Mouse (Mus musculus) erythroid progenitor cell, adult 5-6 weeks (primary cell): ENCODE data around the gene Myrf. TPM values are rescaled to one million over a fixed set of nuclear protein-coding genes. Genes with fewer than 3 reads are reported as not detected.

ENCODE experiments used
- ATAC-seq: replicated peaks from 2 replicates; pipeline ENCODE4 v1.8.0; 2016; ENCODE audit warnings: moderate number of reproducible peaks, mild to moderate bottlenecking, moderate TSS enrichment, inconsistent platforms; ENCODE audit not compliant: poor library complexity, low FRiP score, severe bottlenecking
- total RNA-seq, 2 experiments: library from RNA; stranded (forward) in 1 of 2; stranded (reverse) in 1 of 2; fragments of 150-400 nt in 1 of 2; fragments of 186-747, 209-891 nt in 1 of 2; gene quantifications; 2 replicates each; pipeline versions ENCODE4 v1.2.3 to v1.2.4; 2015 to 2017; ENCODE audit warnings: low replicate concordance in 2 of 2

The Myrf gene
- total RNA-seq, 2 experiments from 2014 or later: not detected

DNA sequence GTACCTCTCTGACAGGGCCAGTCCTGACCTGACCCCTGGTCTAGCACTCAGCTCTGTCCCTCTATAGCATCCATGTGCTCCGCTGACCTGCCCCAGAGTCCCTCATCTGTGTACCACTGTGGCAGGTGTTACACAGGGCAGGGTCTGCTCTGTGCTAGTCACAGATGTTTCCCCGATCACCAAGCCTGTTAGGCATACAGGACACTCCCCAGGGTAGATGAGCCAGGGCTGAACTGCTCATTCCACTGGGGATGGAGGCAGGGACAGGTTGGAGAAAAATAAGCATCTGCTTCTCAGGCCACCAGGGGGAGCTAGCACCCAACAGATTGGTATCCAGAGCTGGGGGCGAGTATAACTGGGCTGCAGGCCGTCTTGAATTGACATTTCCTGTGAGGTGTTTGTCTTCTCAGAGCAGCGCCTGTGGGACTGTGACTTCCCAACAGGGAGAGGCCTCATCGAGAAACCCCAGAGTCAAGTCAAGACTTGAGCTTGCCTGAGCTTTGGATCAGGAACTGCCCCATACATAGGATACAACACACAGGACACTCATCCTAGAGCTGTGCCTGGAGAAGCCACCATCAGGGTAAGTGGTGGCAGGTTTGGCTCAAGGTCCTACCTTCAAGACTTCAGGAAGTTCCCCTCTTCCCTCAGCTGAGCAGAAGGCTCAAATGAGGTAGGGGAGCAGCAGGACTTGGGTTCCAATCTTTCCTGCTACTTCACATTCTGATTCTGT, 17.9 kb upstream of the Myrf start:
- peak; percentile 57; the same call in 1 of the 2 replicates for ATAC-seq

DNA sequence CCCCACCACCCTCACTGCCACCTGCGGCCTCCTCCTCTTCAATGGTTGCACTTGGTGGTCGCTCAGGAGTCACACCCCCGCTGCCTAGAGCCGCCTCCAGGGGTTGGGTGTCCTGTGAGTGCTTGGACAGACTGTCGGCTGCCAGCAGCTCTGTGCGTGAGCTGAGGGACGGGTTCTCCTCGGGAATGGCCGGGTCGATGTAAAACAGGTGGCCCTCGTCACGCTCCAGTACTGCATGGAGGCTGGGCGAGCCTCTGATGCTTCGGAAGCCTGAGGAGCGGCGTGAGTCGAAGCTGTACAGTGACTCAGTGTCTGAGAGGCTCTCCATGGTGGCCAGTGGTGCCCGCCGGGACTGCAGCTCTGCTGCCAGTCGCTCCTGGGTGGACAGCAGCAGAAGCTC, 7.6 kb upstream of the Myrf start:
- ATAC-seq: no peak

GRCm38 (mm10) chr19:10247165-10247564, 6.6 kb upstream of the Myrf start:
- no peak for ATAC-seq

DNA sequence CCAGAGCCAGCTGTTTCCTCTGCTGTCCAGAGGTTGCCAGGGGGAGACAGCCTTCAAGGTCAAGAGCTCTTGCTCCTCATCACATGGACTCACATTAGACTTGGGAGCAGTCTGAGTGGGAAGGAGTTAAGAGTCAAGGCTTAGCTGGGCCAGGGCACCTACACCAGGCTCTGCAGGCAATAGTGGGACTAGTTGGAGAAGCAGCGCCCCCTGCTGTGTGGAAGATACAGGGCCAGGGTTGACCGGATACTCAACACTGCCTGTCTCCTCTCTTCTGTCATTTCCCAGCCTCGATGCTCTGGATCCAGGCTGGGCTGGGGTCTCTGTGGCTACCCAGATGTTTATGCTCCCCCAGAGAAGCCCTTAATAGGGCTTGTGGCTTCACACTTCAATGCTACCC, 3.6 kb upstream of the Myrf start:
- ATAC-seq: no peak

GRCm38 (mm10) chr19:10242916-10243315, 2.4 kb upstream of the Myrf start:
- ATAC-seq: no peak

GRCm38 (mm10) chr19:10239975-10240653, 434 bp downstream of the Myrf start:
- ATAC-seq: no peak

- no peak for ATAC-seq
Observed at GRCm38 (mm10) chr19:10239419-10239818, 1.1 kb downstream of the Myrf start.

- no peak for ATAC-seq
Observed at GRCm38 (mm10) chr19:10238477-10238876, 2.1 kb downstream of the Myrf start.

DNA sequence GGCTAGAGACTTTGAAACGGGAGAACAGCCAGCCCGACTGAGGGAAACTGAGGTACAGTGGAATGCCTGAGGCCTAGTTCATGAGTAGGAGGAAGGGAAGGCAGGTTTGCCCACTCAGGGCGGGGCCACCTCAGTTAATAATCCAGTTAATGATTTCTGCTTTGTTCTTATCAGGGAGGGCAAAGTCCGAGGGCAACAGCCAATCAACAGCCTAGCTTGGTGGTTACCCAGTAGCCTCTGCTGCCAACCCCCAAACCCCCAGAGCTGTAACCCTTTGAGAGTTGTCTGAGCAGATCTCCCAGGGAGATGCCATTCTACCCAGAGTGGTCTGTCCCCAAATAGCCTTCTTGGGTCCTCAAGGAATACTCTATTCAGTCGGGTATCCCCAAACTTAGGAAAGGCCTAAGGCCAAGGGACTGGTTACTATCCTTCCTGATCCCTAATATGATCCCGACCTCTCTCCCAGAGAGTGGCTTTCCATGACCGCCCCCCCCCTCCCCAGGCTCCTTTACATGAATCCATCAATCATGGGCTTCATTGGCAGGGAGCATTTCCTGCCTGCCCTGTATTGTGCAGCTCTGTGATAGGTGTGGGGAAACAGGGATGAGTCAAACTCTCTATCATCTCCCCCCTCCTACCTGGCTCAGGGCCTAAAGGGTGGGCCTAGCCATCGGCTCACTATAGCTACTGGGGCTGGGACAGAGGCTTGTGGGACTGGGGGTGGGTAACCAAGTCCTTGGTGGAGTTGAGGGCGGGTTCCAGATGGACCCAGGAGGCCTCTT, 4.6 kb downstream of the Myrf start:
- ATAC-seq: no peak

DNA sequence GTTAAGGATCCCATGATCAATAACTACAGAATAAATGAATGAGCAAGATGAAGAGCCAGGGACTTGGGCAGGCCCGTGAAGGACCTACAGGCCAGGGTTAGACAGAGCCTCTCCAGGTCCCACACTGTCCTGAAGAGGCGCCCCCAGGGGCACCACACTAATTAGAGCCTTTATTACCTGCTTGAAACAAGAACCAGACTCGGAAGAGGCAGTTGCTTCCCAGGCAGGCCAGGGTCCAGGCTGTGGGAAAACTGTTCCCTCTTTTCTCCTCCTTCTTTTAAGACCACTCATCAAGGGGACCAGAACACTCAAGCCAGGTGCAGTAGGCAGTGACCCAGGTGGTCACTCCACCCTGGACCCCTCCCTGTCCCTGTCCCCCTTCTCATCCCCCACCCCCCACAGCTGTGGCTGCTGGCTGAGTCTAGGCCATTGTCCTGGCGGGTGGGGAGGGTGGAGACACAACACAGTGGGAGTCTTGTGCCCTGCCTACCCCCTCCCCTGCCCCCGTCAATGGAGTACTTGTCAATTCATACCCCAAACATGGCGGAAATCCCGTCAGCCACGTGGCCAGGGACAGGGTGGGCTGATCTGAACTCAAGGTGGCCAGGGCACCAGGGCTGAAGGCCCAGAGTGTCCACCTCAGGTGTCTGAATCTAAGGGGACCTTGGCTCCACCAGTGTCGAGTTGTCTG, 8.1 kb downstream of the Myrf start:
- no peak for ATAC-seq

DNA sequence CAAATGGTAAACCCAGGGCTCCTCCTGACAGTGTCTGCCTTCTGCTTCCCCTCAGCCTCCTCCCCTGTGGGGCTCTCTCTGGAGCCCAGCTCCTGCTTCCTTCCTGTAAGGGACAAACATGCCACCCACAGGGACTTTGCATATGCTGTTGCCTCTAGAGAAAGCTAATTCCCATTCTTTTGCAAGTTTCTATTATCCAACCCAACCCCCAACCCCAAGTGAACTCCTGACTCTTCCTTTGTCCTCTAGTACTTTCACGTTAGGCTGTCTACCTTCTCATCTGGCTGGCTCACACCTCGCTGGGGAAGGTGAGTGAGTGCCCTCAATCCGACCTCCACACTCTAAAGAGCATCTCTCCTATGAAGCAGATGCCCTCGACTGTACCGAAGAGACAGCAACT, 8.7 kb downstream of the Myrf start:
- no peak for ATAC-seq

DNA sequence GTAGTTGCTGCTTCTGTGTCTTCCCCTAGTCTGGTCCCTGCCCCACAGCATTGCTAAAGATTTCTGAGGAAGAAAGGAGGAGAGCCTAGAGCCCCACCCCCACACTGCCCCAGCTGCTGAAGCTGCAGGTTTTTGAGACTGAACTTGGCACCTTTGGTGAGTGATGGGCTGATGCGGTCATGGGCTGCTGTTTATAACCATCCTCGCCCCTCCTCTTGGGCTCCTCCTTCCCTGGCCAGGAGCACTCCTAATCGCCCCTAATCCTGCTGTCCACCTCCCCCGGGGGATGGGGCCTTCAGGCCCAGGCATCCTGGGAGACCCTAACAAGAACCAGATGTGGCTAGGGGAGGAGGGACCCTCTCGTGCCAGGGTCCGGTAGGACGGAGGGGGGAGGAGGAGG, 9.5 kb downstream of the Myrf start:
- ATAC-seq: no peak

DNA sequence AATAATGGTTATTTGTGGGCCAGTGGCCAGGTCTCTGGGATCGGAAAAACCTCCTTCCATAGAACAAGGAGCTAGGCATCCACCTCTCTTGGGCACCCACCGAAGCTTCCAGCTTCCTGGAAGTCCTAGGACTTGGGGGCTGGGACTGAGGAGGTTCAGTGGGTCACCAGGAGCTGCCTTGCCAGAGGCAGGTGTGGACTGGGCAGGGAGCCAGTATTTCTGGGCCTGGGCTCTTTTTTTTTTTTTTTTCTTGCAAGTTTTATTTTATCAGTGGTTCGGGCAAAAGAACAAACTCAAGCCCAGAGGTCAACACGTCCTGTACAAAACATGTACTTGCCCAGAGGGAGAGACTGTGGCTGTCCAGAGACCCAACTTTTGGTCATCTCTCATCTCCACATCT, 14.8 kb downstream of the Myrf start:
- ATAC-seq: no peak

- ATAC-seq: no peak
Observed at GRCm38 (mm10) chr19:10224637-10225453, 15.7 kb downstream of the Myrf start.

- no peak for ATAC-seq
Observed at GRCm38 (mm10) chr19:10223561-10223960, 17.0 kb downstream of the Myrf start.

GRCm38 (mm10) chr19:10222656-10223055, 17.9 kb downstream of the Myrf start:
- ATAC-seq: no peak

DNA sequence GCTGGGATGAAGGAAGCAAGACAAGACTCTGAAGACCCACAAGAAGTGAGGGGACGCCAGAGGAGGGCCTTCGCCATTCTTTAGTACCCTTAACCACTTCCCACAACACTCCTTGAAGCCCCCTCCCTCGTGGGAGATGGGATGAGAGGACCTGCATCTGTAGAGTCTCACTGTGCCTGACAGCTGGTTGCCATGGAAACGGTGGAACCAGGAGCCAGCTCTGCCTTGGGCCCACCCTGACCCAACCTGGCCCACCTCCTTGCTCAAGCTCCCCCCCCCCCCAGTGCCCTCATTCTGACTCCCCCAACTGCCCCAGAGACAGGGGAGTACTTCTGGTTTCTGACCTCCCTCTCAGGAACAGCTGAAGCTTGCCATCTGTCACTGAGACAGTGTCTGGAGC, 19.0 kb downstream of the Myrf start:
- ATAC-seq: no peak

GRCm38 (mm10) chr19:10219593-10219992, 21.0 kb downstream of the Myrf start:
- ATAC-seq: no peak

DNA sequence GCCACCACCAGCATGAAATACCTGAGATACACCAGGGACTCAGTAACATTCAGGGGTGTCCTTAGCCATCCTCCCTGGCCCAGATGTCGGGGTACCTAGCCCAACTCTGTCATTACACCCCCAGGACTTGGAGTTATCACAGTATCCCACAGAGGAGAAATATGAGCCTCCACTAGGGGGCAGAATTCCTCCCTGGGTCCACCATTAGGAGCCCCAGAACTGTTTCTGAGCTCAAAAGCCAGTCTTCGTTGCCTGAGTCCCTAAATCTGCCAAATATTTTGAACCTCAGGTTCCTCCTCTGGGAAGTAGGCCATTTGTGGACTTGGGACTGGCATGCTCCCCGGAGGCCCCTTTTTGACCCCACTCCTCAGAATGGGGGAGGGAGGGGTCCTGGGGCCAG, 21.4 kb downstream of the Myrf start:
- ATAC-seq: peak; percentile 63; the same call in 1 of the 2 replicates
